Mouse (Mus musculus) E14TG2a.4 (cell line): ENCODE results near the gene Atp13a5.

Source experiments
- H3K27me3 ChIP-seq: 2 replicates; pipeline ENCODE4 v1.6.1; 2014; ENCODE audit warnings: low read length, control low read depth; ENCODE audit not compliant: insufficient read depth
- H3K36me3 ChIP-seq: 2 replicates; pipeline ENCODE4 v1.6.1; 2014; ENCODE audit warnings: low read length, control low read depth; ENCODE audit not compliant: insufficient read depth
- H3K4me1 ChIP-seq: replicated peaks from 2 replicates; pipeline ENCODE4 v1.6.1; 2014; ENCODE audit warnings: low read depth, low read length, control low read depth
- H3K4me3 ChIP-seq: replicated peaks from 2 replicates; pipeline ENCODE4 v1.5.1; 2014; ENCODE audit warnings: mild to moderate bottlenecking, low read length
- H3K9me3 ChIP-seq: 2 replicates; pipeline ENCODE4 v1.6.1; 2014; ENCODE audit warnings: low read length, control low read depth
- CTCF ChIP-seq: conservative IDR thresholded peaks from 2 replicates; pipeline ENCODE4 v1.5.1; 2014; ENCODE audit warnings: low read length
- NANOG ChIP-seq: IDR thresholded peaks from 2 replicates; pipeline ENCODE4 v1.6.1; 2014; ENCODE audit warnings: borderline replicate concordance, low read length, mixed read lengths
- POU5F1 ChIP-seq: IDR thresholded peaks from 2 replicates; pipeline ENCODE4 v1.6.1; 2014; ENCODE audit warnings: low read length, borderline replicate concordance

Atp13a5 gene

GRCm38 (mm10) chr16:29378458-29378857 is at the start of gene Atp13a5:
Gene Atp13a5, minus strand, starts transcription at chr16:29378732.
- H3K27me3 ChIP-seq: no peaks in the 10 kb centered on the region
- H3K9me3 ChIP-seq: no peaks in the 10 kb centered on the region
- TF ChIP-seq NANOG: no peak
- TF ChIP-seq POU5F1: no peak
- no peak for TF ChIP-seq CTCF
- H3K4me3 ChIP-seq: no peak within 1 kb of the TSS
- no peaks in the 10 kb centered on the region for H3K4me1 ChIP-seq
- no peaks in the 10 kb centered on the region for H3K36me3 ChIP-seq

DNA sequence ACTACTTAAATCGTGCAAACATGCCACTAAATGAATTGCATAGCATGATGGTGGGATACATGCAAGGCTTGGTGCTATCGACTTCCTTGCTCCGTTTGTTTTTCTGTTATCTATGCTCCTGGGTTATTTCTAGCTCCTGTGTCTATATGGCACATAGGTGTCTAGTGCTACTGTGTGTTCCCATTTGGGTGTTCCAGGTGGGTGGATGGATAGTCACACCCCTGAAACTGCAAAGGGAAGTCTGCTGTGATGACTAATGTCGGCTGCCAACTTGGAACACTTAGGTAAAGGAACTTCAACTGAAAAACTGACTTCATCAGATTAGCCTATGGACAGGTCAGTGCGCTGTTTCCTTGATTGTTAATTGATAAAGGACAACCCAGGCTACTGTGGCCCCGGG is 36.3 kb upstream of the Atp13a5 start:
- Histone ChIP-seq H3K4me3 (no peak overlapping the region), H3K4me1 (peaks cover 6% of the 10 kb centered on the region), H3K27me3 (no peaks in the 10 kb centered on the region), H3K9me3 (no peaks in the 10 kb centered on the region), H3K36me3 (no peaks in the 10 kb centered on the region)
- TF ChIP-seq CTCF (no peak), NANOG (no peak), POU5F1 (no peak)

- Histone ChIP-seq H3K4me3 (no peak overlapping the region), H3K27me3 (no peaks in the 10 kb centered on the region), H3K4me1 (no peaks in the 10 kb centered on the region), H3K9me3 (no peaks in the 10 kb centered on the region), H3K36me3 (no peaks in the 10 kb centered on the region)
- TF ChIP-seq CTCF: no peak
- no peak for TF ChIP-seq POU5F1
- no peak for TF ChIP-seq NANOG
Observed at GRCm38 (mm10) chr16:29407319-29407718, 28.8 kb upstream of the Atp13a5 start.

DNA sequence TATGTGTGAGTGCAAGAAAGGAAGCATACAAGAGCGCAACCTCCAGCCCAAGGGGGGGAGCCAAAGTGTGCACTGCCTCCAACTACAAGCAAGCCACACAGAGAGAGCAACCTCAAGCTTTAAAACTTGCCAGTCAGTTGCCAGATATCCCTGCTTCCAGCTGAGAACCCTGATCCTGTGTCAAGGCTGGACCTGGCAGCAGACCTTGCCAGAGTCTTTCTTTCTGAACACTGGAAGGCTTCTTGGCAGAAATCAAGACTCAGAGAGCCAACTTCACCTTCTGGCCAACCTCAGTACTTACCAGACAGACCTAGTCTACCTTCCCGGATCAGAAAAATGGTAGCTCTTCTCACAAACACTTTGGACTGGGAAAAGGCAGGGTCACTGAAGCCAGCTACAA is 20.5 kb upstream of the Atp13a5 start:
- Histone ChIP-seq H3K27me3 (no peaks in the 10 kb centered on the region), H3K4me3 (no peak overlapping the region), H3K36me3 (no peaks in the 10 kb centered on the region), H3K4me1 (no peaks in the 10 kb centered on the region), H3K9me3 (no peaks in the 10 kb centered on the region)
- TF ChIP-seq CTCF: no peak

DNA sequence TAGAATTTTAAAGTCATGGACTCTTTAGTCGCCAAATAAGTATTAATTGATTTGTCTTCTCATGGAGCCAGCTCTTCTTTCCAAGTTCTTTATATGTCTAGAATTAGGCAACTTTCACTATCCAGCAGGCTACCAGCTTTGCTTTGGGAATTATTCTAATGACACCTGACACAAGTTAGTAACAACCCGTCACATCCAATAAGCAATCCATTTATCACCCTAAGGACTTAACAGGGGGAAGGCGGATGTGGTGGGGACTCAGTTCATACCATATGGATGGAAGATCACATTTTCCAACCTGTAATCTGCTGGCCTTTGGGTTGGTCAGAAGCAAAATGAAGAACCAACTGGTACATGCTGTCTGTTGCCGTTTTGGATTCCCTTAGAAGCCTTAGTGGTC is 6.2 kb upstream of the Atp13a5 start:
- Histone ChIP-seq H3K9me3 (no peaks in the 10 kb centered on the region), H3K27me3 (no peaks in the 10 kb centered on the region), H3K36me3 (no peaks in the 10 kb centered on the region), H3K4me1 (no peaks in the 10 kb centered on the region), H3K4me3 (no peak overlapping the region)
- no peak for TF ChIP-seq NANOG
- no peak for TF ChIP-seq POU5F1
- no peak for TF ChIP-seq CTCF

- TF ChIP-seq NANOG (no peak), POU5F1 (no peak)
- Histone ChIP-seq H3K4me1 (no peaks in the 10 kb centered on the region), H3K27me3 (no peaks in the 10 kb centered on the region), H3K4me3 (no peak overlapping the region), H3K9me3 (no peaks in the 10 kb centered on the region), H3K36me3 (no peaks in the 10 kb centered on the region)
Observed at GRCm38 (mm10) chr16:29374636-29375035, 3.9 kb downstream of the Atp13a5 start.

GRCm38 (mm10) chr16:29331351-29332044 is 47.0 kb downstream of the Atp13a5 start:
- no peak overlapping the region for H3K4me3 ChIP-seq
- H3K36me3 ChIP-seq: no peaks in the 10 kb centered on the region
- no peaks in the 10 kb centered on the region for H3K27me3 ChIP-seq
- TF ChIP-seq POU5F1 (no peak), NANOG (no peak), CTCF (no peak)
- H3K4me1 ChIP-seq: no peaks in the 10 kb centered on the region
- H3K9me3 ChIP-seq: no peaks in the 10 kb centered on the region; the same call in 1 of the 2 replicates

GRCm38 (mm10) chr16:29330948-29331347 is 47.6 kb downstream of the Atp13a5 start:
- Histone ChIP-seq H3K36me3 (no peaks in the 10 kb centered on the region), H3K9me3 (no peaks in the 10 kb centered on the region; the same call in 1 of the 2 replicates), H3K4me1 (no peaks in the 10 kb centered on the region), H3K27me3 (no peaks in the 10 kb centered on the region), H3K4me3 (no peak overlapping the region)
- no peak for TF ChIP-seq POU5F1
- TF ChIP-seq CTCF: no peak
- no peak for TF ChIP-seq NANOG

- Histone ChIP-seq H3K4me3 (no peak overlapping the region), H3K36me3 (no peaks in the 10 kb centered on the region), H3K27me3 (no peaks in the 10 kb centered on the region), H3K4me1 (no peaks in the 10 kb centered on the region), H3K9me3 (no peaks in the 10 kb centered on the region; the same call in 1 of the 2 replicates)
- TF ChIP-seq CTCF (no peak), NANOG (no peak), POU5F1 (no peak)
Observed at GRCm38 (mm10) chr16:29329213-29329612, 49.3 kb downstream of the Atp13a5 start.
